Mouse (Mus musculus): Measurements from ENCODE around the gene Pid1.

DNA sequence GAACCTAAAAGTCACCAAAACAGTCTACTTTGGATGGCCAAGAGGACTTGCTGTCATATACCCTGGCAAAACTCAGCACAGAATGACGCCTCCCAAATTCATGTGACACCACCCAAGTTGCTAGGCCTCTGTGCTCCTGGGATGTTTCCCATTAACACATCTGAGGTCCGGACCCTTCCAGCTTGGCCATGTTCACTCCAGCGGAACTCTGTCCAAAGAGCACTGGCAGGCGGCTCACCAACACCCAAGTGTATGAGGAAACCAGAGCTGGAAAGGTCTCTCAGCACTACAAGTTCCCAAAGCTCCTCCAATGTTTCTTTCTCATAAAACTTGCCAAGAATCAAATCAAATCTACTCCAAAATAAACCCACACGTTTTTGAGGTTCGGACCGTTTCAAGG lies 138.4 kb downstream of the Pid1 start:
- no peak for TF ChIP-seq CTCF (IDR thresholded peaks at IDR 0.05; ENCODE audit: low read depth, low read length)
- no peak for TF ChIP-seq POLR2A (IDR thresholded peaks at IDR 0.05; ENCODE audit: extremely low read depth, insufficient read depth, low read length)
